Mouse (Mus musculus) liver, adult 2 months (tissue): ENCODE measurements around the gene Mpzl3. TPM values are rescaled to one million over a fixed set of nuclear protein-coding genes. Genes with fewer than 3 reads are reported as not detected.
A peak's percentile ranks its signal among the peaks of the same experiment; 100 is the strongest.

Source experiments
- DNase-seq: peaks from one replicate; pipeline ENCODE4 v3.0.0-alpha.2; 2011; ENCODE audit warnings: low read depth, low spot score; ENCODE audit errors: extremely low read depth
- H3K27ac ChIP-seq: fragments of 200-500 bp; replicated peaks from 2 replicates; pipeline ENCODE4 v1.5.1; 2012; ENCODE audit warnings: low read depth, mild to moderate bottlenecking, control low read depth, inconsistent platforms, low read length; ENCODE audit not compliant: insufficient read depth
- H3K27me3 ChIP-seq: fragments of 200-500 bp; 2 replicates; pipeline ENCODE4 v1.6.1; 2012; ENCODE audit warnings: mild to moderate bottlenecking, moderate library complexity, low read length, inconsistent platforms; ENCODE audit not compliant: control insufficient read depth, insufficient read depth
- H3K36me3 ChIP-seq: fragments of 200-500 bp; 2 replicates; pipeline ENCODE4 v1.6.1; 2012; ENCODE audit warnings: low read length, inconsistent platforms; ENCODE audit not compliant: control insufficient read depth, insufficient read depth
- H3K4me1 ChIP-seq: fragments of 200-500 bp; 2 replicates; pipeline ENCODE4 v1.6.1; 2011; ENCODE audit warnings: low read length; ENCODE audit not compliant: control insufficient read depth, insufficient read depth
- H3K4me3 ChIP-seq: fragments of 200-500 bp; 2 replicates; pipeline ENCODE4 v1.5.1; 2011; ENCODE audit warnings: low read depth, mild to moderate bottlenecking, control low read depth, low read length, moderate library complexity; ENCODE audit not compliant: insufficient read depth
- H3K79me2 ChIP-seq: fragments of 200-500 bp; 2 replicates; pipeline ENCODE4 v1.6.1; 2012; ENCODE audit warnings: inconsistent platforms, mild to moderate bottlenecking, low read length, moderate library complexity; ENCODE audit not compliant: control insufficient read depth, insufficient read depth
- H3K9ac ChIP-seq: fragments of 200-500 bp; 2 replicates; pipeline ENCODE4 v1.6.1; 2012; ENCODE audit warnings: low read depth, mild to moderate bottlenecking, control low read depth, inconsistent platforms, low read length
- CTCF ChIP-seq: fragments of 200-500 bp; IDR thresholded peaks from 2 replicates; pipeline ENCODE4 v1.5.1; 2011; ENCODE audit warnings: low read depth, low read length, control low read depth
- POLR2A ChIP-seq: fragments of 200-500 bp; IDR thresholded peaks from 2 replicates; pipeline ENCODE4 v1.6.1; 2011; ENCODE audit warnings: low read length, control low read depth; ENCODE audit not compliant: insufficient read depth; ENCODE audit errors: extremely low read depth
- WGBS: fragments of 180-500 bp; shearing (Covaris S2); methylation state at CpG from one replicate; pipeline ENCODE4 v1.1.7; 2018; 5-methylcytosine and 5-hydroxymethylcytosine counted together
- polyA plus RNA-seq: library from polyadenylated mRNA; depleted of rRNA; stranded (reverse); fragments of >200 nt; gene quantifications from 2 replicates; pipeline ENCODE4 v1.2.3, GENCODE M21; 2012
- total RNA-seq: library from RNA; depleted of rRNA; stranded (reverse); fragments of >200 nt; gene quantifications from 2 replicates; pipeline ENCODE4 v1.2.3, GENCODE M21; 2014

Mpzl3 gene
- total and polyA plus RNA-seq, 2 experiments: 3.0 to 8.5 TPM

DNA sequence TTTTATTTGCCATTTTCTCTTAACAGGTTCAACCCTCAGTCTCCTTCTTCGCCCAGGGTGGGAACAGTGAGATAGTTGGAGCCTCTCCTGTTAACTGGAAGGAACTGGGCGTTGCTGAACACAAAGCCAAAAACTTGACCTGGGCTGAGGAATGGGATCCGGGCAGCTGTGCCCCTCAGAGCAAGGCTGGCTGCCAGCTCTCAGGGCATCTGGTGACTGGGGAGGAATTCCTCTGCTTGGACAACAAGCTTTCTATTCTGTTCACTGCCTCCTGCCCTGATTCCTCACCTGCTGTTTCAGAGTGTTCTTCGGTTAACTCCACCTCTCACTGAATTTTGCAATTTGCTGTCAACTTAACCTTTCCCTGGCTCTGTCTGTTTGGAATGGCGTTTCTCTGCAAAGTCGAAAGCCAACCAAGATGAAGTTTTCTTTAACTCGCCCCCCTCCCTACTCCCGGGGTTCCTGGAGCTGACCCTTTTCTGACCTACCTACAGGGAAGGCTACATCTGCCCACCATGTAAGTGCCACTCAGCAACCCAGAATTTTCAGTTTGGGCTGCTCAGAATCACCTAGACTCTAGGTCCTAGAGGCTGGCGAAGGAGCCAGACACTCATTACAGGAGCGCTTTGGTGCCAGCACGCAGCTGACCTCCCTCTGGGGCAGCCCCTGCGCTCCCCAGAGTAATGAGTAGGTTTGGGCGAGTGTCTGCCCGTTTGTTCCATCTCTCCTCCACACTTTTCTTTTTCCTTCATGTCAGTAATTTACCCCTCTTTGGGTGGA, 14.7 kb upstream of the Mpzl3 start:
- Histone ChIP-seq H3K79me2 (no peaks in the 10 kb centered on the region; the same call in 1 of the 2 replicates), H3K4me1 (peaks cover 6% of the 10 kb centered on the region; the same call in 1 of the 2 replicates), H3K27me3 (no peaks in the 10 kb centered on the region), H3K9ac (peak overlapping the region; percentile 76), H3K4me3 (peak overlapping the region; percentile 58), H3K36me3 (peaks cover 8% of the 10 kb centered on the region; the same call in 1 of the 2 replicates), H3K27ac (peak overlapping the region; percentile 100)
- WGBS: 5% methylated on average over 14 of the region's 14 CpGs
- peak; percentile 96 for DNase-seq
- no peak for TF ChIP-seq CTCF
- TF ChIP-seq POLR2A: no peak

DNA sequence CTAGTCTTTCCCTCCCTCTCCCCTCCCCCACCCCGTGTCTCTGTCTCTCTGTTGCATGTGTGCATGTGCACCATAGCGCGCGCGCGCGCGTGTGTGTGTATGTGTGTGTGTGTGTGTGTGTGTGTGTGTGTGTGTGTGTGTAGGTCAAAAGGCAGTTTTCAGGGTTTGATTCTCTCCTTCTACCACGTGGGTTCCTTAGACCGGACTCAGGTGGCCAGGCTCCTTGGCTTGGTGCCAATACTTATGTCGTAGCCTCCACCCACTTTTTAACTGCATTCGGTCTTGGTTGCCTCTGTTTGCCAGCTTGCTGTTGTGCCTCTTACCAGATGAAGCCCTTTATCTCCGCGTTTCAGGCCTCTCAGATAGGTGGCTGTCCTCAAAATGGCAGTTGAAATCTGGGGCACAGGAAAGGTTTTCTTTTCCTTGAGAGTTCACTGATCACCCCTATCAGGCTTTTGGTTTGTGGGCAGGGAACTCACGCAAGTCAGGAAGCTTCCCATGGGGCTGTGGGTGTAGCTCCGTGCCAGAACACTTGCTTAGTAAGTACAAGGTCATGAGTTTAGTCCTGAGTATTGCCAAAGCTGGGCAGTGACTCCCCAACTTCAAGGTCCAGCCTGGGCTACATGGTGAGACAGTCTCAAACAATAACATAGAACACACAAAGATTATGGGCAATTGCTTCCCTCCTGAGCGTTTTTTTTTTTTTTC, 13.7 kb upstream of the Mpzl3 start:
- H3K4me1 ChIP-seq: peaks cover 6% of the 10 kb centered on the region; the same call in 1 of the 2 replicates
- no peaks in the 10 kb centered on the region for H3K27me3 ChIP-seq
- peak; percentile 90 for DNase-seq
- peaks cover 10% of the 10 kb centered on the region; the same call in 1 of the 2 replicates for H3K36me3 ChIP-seq
- TF ChIP-seq POLR2A (no peak), CTCF (no peak)
- peak overlapping the region; percentile 58 for H3K4me3 ChIP-seq
- no peaks in the 10 kb centered on the region; the same call in 1 of the 2 replicates for H3K79me2 ChIP-seq
- 5% methylated on average over 17 of the region's 17 CpGs for WGBS
- H3K9ac ChIP-seq: peak overlapping the region; percentile 59
- peak overlapping the region; percentile 100 for H3K27ac ChIP-seq

DNA sequence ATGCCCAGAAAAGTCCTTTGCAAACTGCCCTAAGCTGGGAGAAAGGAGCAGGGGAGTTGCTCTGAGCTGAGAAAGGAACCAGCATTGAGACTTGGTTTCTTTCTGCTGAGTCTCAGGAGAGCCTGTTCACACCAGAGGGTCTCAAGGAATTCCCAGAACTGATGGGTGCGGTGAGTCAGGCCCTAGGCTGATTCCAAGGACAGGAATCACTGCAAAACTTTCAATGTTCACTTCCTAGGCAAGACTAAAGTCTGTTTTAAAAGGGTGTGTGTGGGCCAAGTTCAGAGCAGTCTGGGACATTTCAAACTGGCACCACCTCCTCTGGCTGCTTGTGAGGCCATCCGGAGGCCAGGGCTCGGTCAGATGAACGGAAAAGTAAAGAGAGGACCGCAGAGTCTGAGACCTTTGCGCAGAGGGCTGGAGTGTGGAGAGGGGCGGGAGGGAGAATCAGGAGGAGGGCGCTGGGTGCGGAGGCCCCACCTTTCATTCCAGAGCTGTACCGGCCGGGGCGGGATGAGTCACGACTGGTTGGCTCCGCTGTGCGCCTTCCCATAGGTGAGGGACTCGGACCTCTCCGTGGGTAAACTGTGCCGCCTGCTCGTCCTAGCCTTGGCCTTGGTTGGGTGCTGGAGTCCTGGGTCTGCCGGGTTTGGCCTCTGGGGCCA, 12.8 kb upstream of the Mpzl3 start:
- Histone ChIP-seq H3K27ac (peak overlapping the region; percentile 100), H3K9ac (peak overlapping the region; percentile 88), H3K36me3 (peaks cover 13% of the 10 kb centered on the region; the same call in 1 of the 2 replicates), H3K4me1 (peaks cover 6% of the 10 kb centered on the region; the same call in 1 of the 2 replicates), H3K27me3 (no peaks in the 10 kb centered on the region), H3K4me3 (peak overlapping the region; percentile 88), H3K79me2 (no peaks in the 10 kb centered on the region; the same call in 1 of the 2 replicates)
- DNase-seq: peak; percentile 98
- under 1% methylated on average over 20 of the region's 20 CpGs for WGBS
- TF ChIP-seq POLR2A: peak; percentile 73
- TF ChIP-seq CTCF: no peak

DNA sequence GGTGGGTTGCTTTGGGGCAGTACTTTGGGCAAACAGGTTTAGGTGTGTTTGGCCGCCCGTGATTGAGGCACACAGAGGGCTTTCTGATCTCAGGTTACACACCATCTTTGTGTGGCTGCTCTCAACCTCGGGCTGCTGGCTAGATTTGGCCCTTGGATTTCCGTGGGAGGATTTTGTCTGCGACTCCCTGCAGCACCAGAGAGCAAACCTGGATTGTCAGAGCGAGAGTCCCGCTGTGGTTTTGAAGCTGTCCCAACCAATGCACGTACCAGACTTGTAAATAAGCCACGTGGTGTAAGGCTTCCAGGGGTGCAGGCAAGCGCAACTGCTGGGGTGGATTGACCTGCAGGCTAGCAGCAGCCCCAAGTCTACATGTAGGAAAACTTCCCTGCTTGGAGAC, 12.0 kb upstream of the Mpzl3 start:
- WGBS: under 1% methylated on average over 10 of the region's 10 CpGs

DNA sequence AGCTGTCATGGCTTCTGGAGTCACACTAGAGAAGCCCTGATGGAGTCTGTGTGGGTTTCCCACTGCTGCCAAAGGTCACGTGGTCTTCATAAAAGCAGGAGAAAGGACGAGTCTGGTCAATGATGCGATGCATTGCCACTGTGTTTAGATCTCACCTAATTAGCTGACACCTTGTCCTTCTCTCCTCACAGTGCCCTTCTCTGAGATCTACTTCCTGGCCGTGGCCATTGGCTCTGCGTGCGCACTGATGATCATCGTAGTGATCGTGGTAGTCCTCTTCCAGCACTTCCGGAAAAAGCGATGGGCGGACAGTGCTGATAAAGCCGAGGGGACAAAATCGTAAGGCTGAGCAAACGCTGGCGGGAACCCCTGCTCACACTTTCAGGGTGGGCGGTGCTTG, 8.0 kb upstream of the Mpzl3 start:
- peaks cover 5% of the 10 kb centered on the region; the same call in 1 of the 2 replicates for H3K4me1 ChIP-seq
- H3K36me3 ChIP-seq: peaks cover 35% of the 10 kb centered on the region
- H3K4me3 ChIP-seq: no peak overlapping the region
- no peaks in the 10 kb centered on the region; the same call in 1 of the 2 replicates for H3K79me2 ChIP-seq
- WGBS: 92% methylated on average over 16 of the region's 16 CpGs
- no peak overlapping the region for H3K27ac ChIP-seq
- TF ChIP-seq POLR2A: no peak
- TF ChIP-seq CTCF: no peak
- H3K27me3 ChIP-seq: no peaks in the 10 kb centered on the region
- H3K9ac ChIP-seq: no peak overlapping the region
- DNase-seq: no peak

More for the DNA sequence above, 12.0 kb upstream of the Mpzl3 start:
- Histone ChIP-seq H3K79me2 (no peaks in the 10 kb centered on the region; the same call in 1 of the 2 replicates), H3K27ac (peak overlapping the region; percentile 90), H3K27me3 (no peaks in the 10 kb centered on the region), H3K36me3 (peaks cover 18% of the 10 kb centered on the region; the same call in 1 of the 2 replicates), H3K9ac (peak overlapping the region; percentile 88), H3K4me3 (peak overlapping the region; percentile 88), H3K4me1 (peaks cover 6% of the 10 kb centered on the region; the same call in 1 of the 2 replicates)
- TF ChIP-seq CTCF: no peak
- TF ChIP-seq POLR2A: 0 out of 2 replicates have a peak, but pooled peaks have one; percentile 36
- peak; percentile 79 for DNase-seq
